Mouse (Mus musculus): ENCODE data around the gene Serf1.

DNA sequence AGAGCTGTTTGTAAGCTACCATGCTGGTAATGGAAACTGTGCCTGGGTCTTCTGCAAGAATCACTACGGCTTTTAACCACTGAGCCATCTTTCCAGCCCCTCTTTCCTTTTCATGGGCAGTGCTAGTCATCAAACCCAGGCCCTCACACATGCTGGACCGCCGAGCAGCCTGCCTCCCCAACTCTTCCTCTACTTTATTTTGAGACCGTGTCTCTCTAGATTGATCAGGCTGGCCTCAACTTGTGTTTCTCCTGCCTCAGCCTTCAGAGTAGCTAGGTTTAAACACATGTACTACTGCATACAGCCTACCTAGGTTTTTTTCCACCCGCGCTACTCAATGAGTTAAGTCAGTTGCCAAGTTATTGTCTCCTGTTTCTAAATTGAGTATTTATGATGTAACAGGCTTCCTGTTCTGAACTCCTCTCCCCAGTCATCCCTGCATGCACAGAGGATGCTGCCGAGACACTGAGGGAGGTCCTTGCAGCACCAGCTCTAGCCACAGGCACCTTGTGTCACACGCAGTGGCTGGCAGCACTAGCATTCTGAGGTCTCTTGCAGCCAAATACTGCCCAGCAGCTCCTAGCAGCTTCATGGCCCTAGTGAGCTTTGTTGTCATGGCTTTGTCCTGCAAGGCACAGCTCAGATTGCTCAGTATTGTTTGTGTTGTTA is 34.0 kb downstream of the Serf1 start:
- TF ChIP-seq POLR2A (IDR thresholded peaks at IDR 0.05; ENCODE audit: control insufficient read depth, low read depth, low read length) (no peak), CTCF (IDR thresholded peaks at IDR 0.05; ENCODE audit: control insufficient read depth, insufficient read depth, insufficient replicate concordance, low read depth, low read length) (no peak)
